Mouse (Mus musculus) cortical plate, adult 2 months (tissue): ENCODE results near the gene Galnt7. TPM values are rescaled to one million over a fixed set of nuclear protein-coding genes. Genes with fewer than 3 reads are reported as not detected.
"Not testable (repeated sequence)": the region's sequence is repeated elsewhere in the genome, so short reads cannot be mapped to it uniquely, and the experiment has no call there.

Source experiments
- H3K27ac ChIP-seq: fragments of 200-500 bp; 2 replicates; pipeline ENCODE4 v1.5.1; 2012; ENCODE audit warnings: low read length, control low read depth, inconsistent platforms; ENCODE audit not compliant: insufficient read depth
- H3K4me1 ChIP-seq: fragments of 200-500 bp; 2 replicates; pipeline ENCODE4 v1.6.1; 2011; ENCODE audit warnings: low read length; ENCODE audit not compliant: control insufficient read depth, insufficient read depth
- H3K4me3 ChIP-seq: fragments of 200-500 bp; 2 replicates; pipeline ENCODE4 v1.5.1; 2011; ENCODE audit warnings: mild to moderate bottlenecking, low read length, control low read depth; ENCODE audit not compliant: insufficient read depth
- CTCF ChIP-seq: fragments of 200-500 bp; IDR thresholded peaks from 2 replicates; pipeline ENCODE4 v1.5.1; 2011; ENCODE audit warnings: mild to moderate bottlenecking, control low read depth, low read length; ENCODE audit not compliant: insufficient read depth; ENCODE audit errors: extremely low read depth
- POLR2A ChIP-seq: fragments of 200-500 bp; IDR thresholded peaks from 2 replicates; pipeline ENCODE4 v1.6.1; 2011; ENCODE audit warnings: mild to moderate bottlenecking, low read length, control low read depth; ENCODE audit not compliant: insufficient read depth; ENCODE audit errors: extremely low read depth
- polyA plus RNA-seq: library from polyadenylated mRNA; depleted of rRNA; stranded (reverse); fragments of >200 nt; gene quantifications from 2 replicates; pipeline ENCODE4 v1.2.3, GENCODE M21; 2012

Gene Galnt7
- polyA plus RNA-seq, 1 experiment: 5.6 TPM

GRCm38 (mm10) chr8:57511316-57512118, 141.3 kb downstream of the Galnt7 start, which contains the start of gene Hmgb2:
Gene Hmgb2 (plus strand): TSS chr8:57511907.
- Histone ChIP-seq H3K4me1 (no peaks in the 10 kb centered on the region), H3K4me3 (peak within 1 kb of the TSS; percentile 63), H3K27ac (peak within 1 kb of the TSS; percentile 14; the same call in 1 of the 2 replicates)
- TF ChIP-seq CTCF: no peak
- TF ChIP-seq POLR2A: peak; percentile 82

- TF ChIP-seq CTCF: no peak
- no peak for TF ChIP-seq POLR2A
- no peak overlapping the region for H3K27ac ChIP-seq
- H3K4me3 ChIP-seq: peak overlapping the region; percentile 51
- H3K4me1 ChIP-seq: no peaks in the 10 kb centered on the region
Measured at GRCm38 (mm10) chr8:57510791-57511315, 142.0 kb downstream of the Galnt7 start.

- Histone ChIP-seq H3K4me1 (no peaks in the 10 kb centered on the region), H3K27ac (no peak overlapping the region), H3K4me3 (no peak overlapping the region)
- TF ChIP-seq POLR2A (no peak), CTCF (no peak)
Measured at GRCm38 (mm10) chr8:57508657-57509056, 144.2 kb downstream of the Galnt7 start.

- H3K27ac ChIP-seq: no peak overlapping the region
- no peak for TF ChIP-seq CTCF
- TF ChIP-seq POLR2A: no peak
- H3K4me1 ChIP-seq: no peaks in the 10 kb centered on the region
- H3K4me3 ChIP-seq: no peak overlapping the region
Measured at GRCm38 (mm10) chr8:57507556-57508063, 145.2 kb downstream of the Galnt7 start.

- not testable (repeated sequence) for H3K4me1 ChIP-seq, H3K4me3 ChIP-seq, H3K27ac ChIP-seq
Measured at GRCm38 (mm10) chr8:57505500-57505899, 147.3 kb downstream of the Galnt7 start.

GRCm38 (mm10) chr8:57503641-57504040, 149.2 kb downstream of the Galnt7 start:
- H3K4me3 ChIP-seq: no peak overlapping the region
- TF ChIP-seq POLR2A (no peak), CTCF (peak; percentile 69)
- no peak overlapping the region for H3K27ac ChIP-seq
- H3K4me1 ChIP-seq: no peaks in the 10 kb centered on the region

- TF ChIP-seq CTCF (no peak), POLR2A (no peak)
- no peaks in the 10 kb centered on the region for H3K4me1 ChIP-seq
- H3K4me3 ChIP-seq: no peak overlapping the region
- no peak overlapping the region for H3K27ac ChIP-seq
Measured at GRCm38 (mm10) chr8:57498847-57499511, 153.9 kb downstream of the Galnt7 start.

- Histone ChIP-seq H3K27ac (no peak overlapping the region), H3K4me3 (no peak overlapping the region)
- no peak for TF ChIP-seq POLR2A
- TF ChIP-seq CTCF: no peak
Measured at GRCm38 (mm10) chr8:57498494-57498846, 154.4 kb downstream of the Galnt7 start.

GRCm38 (mm10) chr8:57491873-57492272, 161.0 kb downstream of the Galnt7 start:
- Histone ChIP-seq H3K27ac (no peak overlapping the region), H3K4me1 (no peaks in the 10 kb centered on the region), H3K4me3 (no peak overlapping the region)
- TF ChIP-seq POLR2A (no peak), CTCF (no peak)

More at GRCm38 (mm10) chr8:57498494-57498846, 154.4 kb downstream of the Galnt7 start:
- H3K4me1 ChIP-seq: no peaks in the 10 kb centered on the region

GRCm38 (mm10) chr8:57489896-57490295, 162.9 kb downstream of the Galnt7 start:
- Histone ChIP-seq H3K4me1 (no peaks in the 10 kb centered on the region; the same call in 1 of the 2 replicates), H3K27ac (no peak overlapping the region), H3K4me3 (no peak overlapping the region)
- TF ChIP-seq POLR2A (no peak), CTCF (no peak)

- H3K27ac ChIP-seq: no peak overlapping the region
- no peak overlapping the region for H3K4me3 ChIP-seq
- TF ChIP-seq POLR2A (no peak), CTCF (no peak)
- no peaks in the 10 kb centered on the region; the same call in 1 of the 2 replicates for H3K4me1 ChIP-seq
Measured at GRCm38 (mm10) chr8:57489366-57489765, 163.5 kb downstream of the Galnt7 start.
